Mouse (Mus musculus) 3T3-L1 (cell line): ENCODE results near the gene Tmem150b.

Experiments used
- DNase-seq: peaks from one replicate; pipeline ENCODE4 v3.0.0-alpha.2; 2015; ENCODE audit warnings: low read depth, low spot score

Gene Tmem150b

GRCm38 (mm10) chr7:4731090-4731489, 6.0 kb upstream of the Tmem150b start:
- no peak for DNase-seq

GRCm38 (mm10) chr7:4724359-4724758, 690 bp downstream of the Tmem150b start:
- no peak for DNase-seq

- DNase-seq, result no peak
Observed at GRCm38 (mm10) chr7:4723508-4723907, 1.5 kb downstream of the Tmem150b start.

- DNase-seq, result no peak
Observed at GRCm38 (mm10) chr7:4719276-4719675, 5.8 kb downstream of the Tmem150b start.

- no peak for DNase-seq
Observed at GRCm38 (mm10) chr7:4716955-4717354, 8.1 kb downstream of the Tmem150b start.

- DNase-seq, result no peak
Observed at GRCm38 (mm10) chr7:4712594-4712993, 12.5 kb downstream of the Tmem150b start.

GRCm38 (mm10) chr7:4705098-4705497, 20.0 kb downstream of the Tmem150b start:
- DNase-seq, result no peak

GRCm38 (mm10) chr7:4703195-4703594, 21.9 kb downstream of the Tmem150b start:
- DNase-seq, result no peak

GRCm38 (mm10) chr7:4702334-4702733, 22.7 kb downstream of the Tmem150b start:
- DNase-seq, result no peak

- DNase-seq, result no peak
Observed at GRCm38 (mm10) chr7:4693004-4693403, 32.0 kb downstream of the Tmem150b start.

GRCm38 (mm10) chr7:4690951-4691653, 33.9 kb downstream of the Tmem150b start:
- DNase-seq, result no peak

- peak; percentile 71 for DNase-seq
Observed at GRCm38 (mm10) chr7:4690387-4690786, 34.7 kb downstream of the Tmem150b start, which contains the start of gene Brsk1. Gene Brsk1, plus strand, starts transcription at chr7:4690604.

- DNase-seq, result peak; percentile 99
Observed at GRCm38 (mm10) chr7:4684632-4685417, 40.2 kb downstream of the Tmem150b start, which contains the start of gene Hspbp1. Gene Hspbp1, minus strand, starts transcription at chr7:4685068.

- no peak for DNase-seq
Observed at GRCm38 (mm10) chr7:4684203-4684602, 40.8 kb downstream of the Tmem150b start.

GRCm38 (mm10) chr7:4683307-4683706, 41.7 kb downstream of the Tmem150b start:
- DNase-seq, result no peak

GRCm38 (mm10) chr7:4675200-4675599, 49.8 kb downstream of the Tmem150b start:
- no peak for DNase-seq

- no peak for DNase-seq
Observed at GRCm38 (mm10) chr7:4674114-4674731, 50.8 kb downstream of the Tmem150b start.

GRCm38 (mm10) chr7:4671956-4672355, 53.1 kb downstream of the Tmem150b start:
- DNase-seq, result peak; percentile 58

GRCm38 (mm10) chr7:4670655-4671255, 54.3 kb downstream of the Tmem150b start:
- no peak for DNase-seq

- no peak for DNase-seq
Observed at GRCm38 (mm10) chr7:4669156-4669555, 55.9 kb downstream of the Tmem150b start.

- DNase-seq, result no peak
Observed at GRCm38 (mm10) chr7:4668506-4668905, 56.5 kb downstream of the Tmem150b start.

- no peak for DNase-seq
Observed at GRCm38 (mm10) chr7:4666871-4667270, 58.2 kb downstream of the Tmem150b start.
